Mouse (Mus musculus): Measurements from ENCODE around the gene Zfp874a. TPM values are rescaled to one million over a fixed set of nuclear protein-coding genes. Genes with fewer than 3 reads are reported as not detected.

Zfp874a gene
- total RNA-seq, 2 experiments from 2014 or later: 6.6 to 8.7 TPM

- ATAC-seq (replicated peaks; ENCODE audit: poor library complexity, severe bottlenecking): peak; percentile 99
Measured at GRCm38 (mm10) chr13:67399183-67399903, 52.1 kb downstream of the Zfp874a start, which contains the start of gene Zfp429. Gene Zfp429 (minus strand): TSS chr13:67399819.

- peak; percentile 49 for ATAC-seq (replicated peaks; ENCODE audit: poor library complexity, severe bottlenecking)
Measured at GRCm38 (mm10) chr13:67376255-67376654, 75.2 kb downstream of the Zfp874a start.

- peak; percentile 95 for ATAC-seq (replicated peaks; ENCODE audit: poor library complexity, severe bottlenecking)
Measured at GRCm38 (mm10) chr13:67375050-67375911, 76.1 kb downstream of the Zfp874a start, which contains the start of the genes Gm28041 and Zfp456. Gene Gm28041 (minus strand): TSS chr13:67375733. Gene Zfp456 (minus strand): TSS chr13:67375810.

Other genes with a start within 250 kb of the Zfp874a start
- gene Zfp458, start 173.2 kb downstream of the Zfp874a start, total RNA-seq (2014; fragmentation: Nextera tagmentation): 5.1 and 10.4 TPM in 2 replicates
- 2.1 and 5.2 TPM in 2 replicates for gene Zfp458, start 173.2 kb downstream of the Zfp874a start, total RNA-seq (2017)
- 1.3 and 5.7 TPM in 2 replicates for gene Zfp457, start 145.1 kb downstream of the Zfp874a start, total RNA-seq (2014; fragmentation: Nextera tagmentation)
- gene Zfp457, start 145.1 kb downstream of the Zfp874a start, total RNA-seq (2017): 1.7 and 1.8 TPM in 2 replicates
- gene Zfp595, start 119.1 kb downstream of the Zfp874a start, total RNA-seq (2014; fragmentation: Nextera tagmentation): 6.9 and 10.0 TPM in 2 replicates
- gene Zfp595, start 119.1 kb downstream of the Zfp874a start, total RNA-seq (2017): 4.4 and 8.9 TPM in 2 replicates
- gene Gm28044, start 91.1 kb downstream of the Zfp874a start, total RNA-seq (2014; fragmentation: Nextera tagmentation): 4.3 TPM in 1 of 2 replicates, not detected in the other
- gene Gm28044, start 91.1 kb downstream of the Zfp874a start, total RNA-seq (2017): 8.4 and 31.0 TPM in 2 replicates
- 4.5 and 9.2 TPM in 2 replicates for gene Zfp953, start 91.0 kb downstream of the Zfp874a start, total RNA-seq (2014; fragmentation: Nextera tagmentation)
- 6.3 and 9.2 TPM in 2 replicates for gene Zfp953, start 91.0 kb downstream of the Zfp874a start, total RNA-seq (2017)
- 6.1 TPM in 1 of 2 replicates, not detected in the other for gene Gm28041, start 75.9 kb downstream of the Zfp874a start, total RNA-seq (2014; fragmentation: Nextera tagmentation)
- gene Gm28041, start 75.9 kb downstream of the Zfp874a start, total RNA-seq (2017): not detected in 2 replicates
- gene Zfp456, start 75.8 kb downstream of the Zfp874a start, total RNA-seq (2014; fragmentation: Nextera tagmentation): 4.1 and 6.3 TPM in 2 replicates
- gene Zfp456, start 75.8 kb downstream of the Zfp874a start, total RNA-seq (2017): 1.8 and 5.7 TPM in 2 replicates
- 5.4 and 15.3 TPM in 2 replicates for gene Zfp429, start 51.8 kb downstream of the Zfp874a start, total RNA-seq (2014; fragmentation: Nextera tagmentation)
- gene Zfp429, start 51.8 kb downstream of the Zfp874a start, total RNA-seq (2017): 5.6 and 6.1 TPM in 2 replicates
- gene Zfp459, start 30.2 kb downstream of the Zfp874a start, total RNA-seq (2014; fragmentation: Nextera tagmentation): 0.60 and 1.1 TPM in 2 replicates
- 0.86 and 0.88 TPM in 2 replicates for gene Zfp459, start 30.2 kb downstream of the Zfp874a start, total RNA-seq (2017)
- 5.8 and 7.3 TPM in 2 replicates for gene Zfp874b, start 32.6 kb upstream of the Zfp874a start, total RNA-seq (2014; fragmentation: Nextera tagmentation)
- 4.5 and 8.5 TPM in 2 replicates for gene Zfp874b, start 32.6 kb upstream of the Zfp874a start, total RNA-seq (2017)
- gene Zfp58, start 48.9 kb upstream of the Zfp874a start, total RNA-seq (2014; fragmentation: Nextera tagmentation): 8.5 and 11.4 TPM in 2 replicates
- 8.3 and 11.9 TPM in 2 replicates for gene Zfp58, start 48.9 kb upstream of the Zfp874a start, total RNA-seq (2017)
- gene Gm26965, start 74.5 kb upstream of the Zfp874a start, total RNA-seq (2014; fragmentation: Nextera tagmentation): not detected in 2 replicates
- gene Gm26965, start 74.5 kb upstream of the Zfp874a start, total RNA-seq (2017): not detected in 2 replicates
- gene Zfp87, start 74.6 kb upstream of the Zfp874a start, total RNA-seq (2014; fragmentation: Nextera tagmentation): 22.9 and 26.6 TPM in 2 replicates
- gene Zfp87, start 74.6 kb upstream of the Zfp874a start, total RNA-seq (2017): 10.7 and 17.8 TPM in 2 replicates
- 10.0 and 12.3 TPM in 2 replicates for gene Zfp748, start 102.2 kb upstream of the Zfp874a start, total RNA-seq (2014; fragmentation: Nextera tagmentation)
- 8.6 and 11.6 TPM in 2 replicates for gene Zfp748, start 102.2 kb upstream of the Zfp874a start, total RNA-seq (2017)
- gene Zfp729b, start 158.1 kb upstream of the Zfp874a start, total RNA-seq (2014; fragmentation: Nextera tagmentation): 10.8 and 17.2 TPM in 2 replicates
- gene Zfp729b, start 158.1 kb upstream of the Zfp874a start, total RNA-seq (2017): 16.1 and 16.3 TPM in 2 replicates
- gene Gm49345, start 186.1 kb upstream of the Zfp874a start, total RNA-seq (2014; fragmentation: Nextera tagmentation): 3.4 TPM in 1 of 2 replicates, not detected in the other
- gene Gm49345, start 186.1 kb upstream of the Zfp874a start, total RNA-seq (2017): not detected in 2 replicates
- gene Zfp729a, start 186.2 kb upstream of the Zfp874a start, total RNA-seq (2014; fragmentation: Nextera tagmentation): 15.0 and 17.6 TPM in 2 replicates
- 7.4 and 14.4 TPM in 2 replicates for gene Zfp729a, start 186.2 kb upstream of the Zfp874a start, total RNA-seq (2017)
- 26.8 and 28.6 TPM in 2 replicates for gene Zfp738, start 235.4 kb upstream of the Zfp874a start, total RNA-seq (2014; fragmentation: Nextera tagmentation)
- gene Zfp738, start 235.4 kb upstream of the Zfp874a start, total RNA-seq (2017): 6.9 and 27.3 TPM in 2 replicates